Mouse (Mus musculus) layer of hippocampus, postnatal 14 days (tissue): Measurements from ENCODE around the gene Mark4. TPM values are rescaled to one million over a fixed set of nuclear protein-coding genes. Genes with fewer than 3 reads are reported as not detected.

ENCODE experiments used
- DNase-seq, 2 experiments: peaks; one replicate each; pipeline ENCODE4 v3.0.0; 2021 to 2022; ENCODE audit warnings: low spot score in 2 of 2, mixed read lengths in 1 of 2
- long read RNA-seq, 2 experiments: library from polyadenylated mRNA; stranded (forward); transcript quantifications; one replicate each; pipeline ENCODE4 v2.0.0; 2021
- total RNA-seq, 2 experiments: library from RNA; stranded (reverse); gene quantifications; 2 replicates each; pipeline ENCODE4 v1.2.3; 2021

Mark4 gene
- 100 to 1,000 TPM; 114 to 119 TPM for total RNA-seq
- long read RNA-seq, experiment 1, partial matches to known transcripts = 21 of 57 reads
- long read RNA-seq, experiment 1, other reads (novel, unspliced or antisense) = 35 of 57 reads
- long read RNA-seq, experiment 2, partial matches to known transcripts = 23 of 61 reads
- long read RNA-seq, experiment 2, other reads (novel, unspliced or antisense) = 36 of 61 reads

DNA sequence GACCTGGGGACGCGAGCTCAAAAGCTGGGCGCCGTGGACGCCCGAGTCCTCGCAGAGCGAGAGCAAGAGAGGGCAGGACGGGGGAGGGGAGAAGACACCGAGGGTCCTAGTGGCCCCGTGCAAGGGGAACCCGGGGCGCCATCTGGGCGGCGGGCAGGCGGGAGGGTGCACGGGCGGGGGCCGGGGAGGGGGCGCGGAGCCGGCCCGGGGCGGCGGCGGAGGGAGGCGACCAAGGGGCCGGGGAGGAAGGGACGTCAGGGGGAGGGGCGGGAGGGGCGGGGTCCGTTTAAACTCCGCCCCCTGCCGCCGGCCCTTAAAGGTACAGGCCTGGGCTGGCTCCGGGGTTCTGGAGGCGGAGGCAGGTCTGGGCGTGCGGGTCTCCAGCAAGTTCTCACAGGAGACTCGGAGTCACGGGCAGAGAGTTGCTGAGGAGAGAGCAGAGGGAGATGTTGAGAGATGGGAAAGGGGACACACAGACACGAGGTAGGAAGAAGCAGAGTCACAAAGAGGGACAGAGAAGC lies at the start of gene Mark4:
Mark4 (minus strand) TSS at position 231 of the 521 bp plus-strand sequence.
- peak; percentile 72 to 75 for DNase-seq

DNA sequence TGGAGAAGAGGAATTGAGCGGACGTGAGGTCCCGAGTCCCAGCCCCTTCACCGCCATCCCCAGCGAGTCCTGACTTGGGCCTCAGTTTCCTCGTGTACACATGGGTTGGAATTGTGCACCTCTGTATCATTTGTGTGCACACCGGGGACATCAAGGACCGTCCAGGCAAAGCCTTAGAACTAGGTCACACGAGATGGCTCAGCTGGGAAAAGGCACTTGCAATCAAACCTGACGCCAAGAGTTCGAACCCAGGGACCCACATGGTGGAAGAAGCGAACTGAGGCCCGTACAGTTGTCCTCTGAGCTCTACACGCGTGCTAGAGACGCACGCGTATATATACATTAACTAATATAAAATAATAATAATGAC lies 49.0 kb upstream of the Mark4 start:
- DNase-seq = no peak

GRCm38 (mm10) chr7:19506969-19507611 lies 48.5 kb upstream of the Mark4 start:
- peak in 1 of 2 experiments; percentile 39 for DNase-seq

DNA sequence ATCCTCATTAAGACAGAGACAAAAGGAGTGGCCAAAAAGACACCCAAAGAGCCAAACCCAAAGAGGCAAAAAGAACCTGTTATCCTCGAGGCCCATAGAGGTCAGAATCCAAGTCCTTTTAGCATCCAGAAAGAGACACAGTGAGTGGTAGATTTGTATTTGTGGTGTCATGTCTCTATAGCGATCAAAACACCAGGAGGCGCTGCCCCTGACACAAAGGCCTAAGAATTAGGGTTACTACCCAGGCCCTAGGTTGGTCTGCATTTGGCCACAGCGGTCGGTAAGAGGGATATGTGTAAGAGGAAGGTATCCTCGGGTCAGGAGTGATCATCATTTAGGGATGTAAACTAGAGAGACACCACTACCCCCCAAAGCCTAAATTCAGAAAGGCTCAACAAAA lies 47.7 kb upstream of the Mark4 start:
- DNase-seq = no peak

GRCm38 (mm10) chr7:19503481-19504068 lies 45.0 kb upstream of the Mark4 start:
- DNase-seq = peak in 1 of 2 experiments; percentile 50

GRCm38 (mm10) chr7:19501658-19502057 lies 43.0 kb upstream of the Mark4 start:
- no peak for DNase-seq

DNA sequence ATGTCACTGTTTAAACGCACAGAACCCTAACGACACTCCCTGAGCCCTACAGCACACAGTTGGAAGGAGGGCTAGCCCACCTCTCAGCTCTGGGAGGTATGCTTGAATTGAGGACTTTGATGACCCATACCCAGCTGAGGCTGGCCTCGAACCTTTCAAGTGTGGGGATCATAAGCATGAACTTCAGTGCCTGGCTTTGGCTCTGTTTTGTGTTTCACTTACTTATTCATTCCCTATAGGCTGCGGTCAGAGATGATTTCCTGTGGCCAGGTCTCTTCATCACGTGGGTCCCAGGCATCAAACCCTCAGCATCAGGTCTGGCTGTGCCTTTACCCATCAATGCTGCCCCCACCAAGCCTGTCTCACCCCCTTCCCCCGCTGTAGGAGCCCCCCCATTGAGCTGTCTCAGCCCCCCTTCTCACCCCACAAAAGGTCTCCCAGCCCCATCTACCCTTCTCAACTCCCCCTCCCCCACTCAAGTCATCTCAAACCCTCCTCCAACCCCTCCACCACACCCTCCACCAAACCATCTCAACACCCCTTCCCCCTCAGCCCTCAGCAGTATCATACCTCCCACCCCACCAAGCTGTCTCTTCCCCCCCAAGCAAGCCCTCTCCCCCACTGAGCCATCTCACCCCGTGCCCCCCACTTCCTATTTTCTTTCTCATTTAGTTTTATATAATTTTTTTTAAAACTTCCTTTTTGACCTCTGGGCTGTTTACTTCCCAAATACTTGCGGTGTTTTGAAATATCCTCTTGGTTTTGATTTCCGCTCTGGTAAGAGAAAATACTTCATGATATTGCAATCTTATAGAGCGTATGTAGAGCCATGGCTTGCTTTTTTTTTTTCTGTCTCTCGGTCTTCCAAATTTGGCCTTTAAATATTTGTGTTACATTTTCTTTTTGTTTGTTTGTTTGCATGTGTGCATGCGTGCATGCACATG lies 42.1 kb upstream of the Mark4 start:
- no peak for DNase-seq

- no peak for DNase-seq
These were observed 39.7 kb upstream of the Mark4 start for GRCm38 (mm10) chr7:19498326-19498725.

GRCm38 (mm10) chr7:19496214-19496555 lies 37.6 kb upstream of the Mark4 start:
- no peak for DNase-seq

DNA sequence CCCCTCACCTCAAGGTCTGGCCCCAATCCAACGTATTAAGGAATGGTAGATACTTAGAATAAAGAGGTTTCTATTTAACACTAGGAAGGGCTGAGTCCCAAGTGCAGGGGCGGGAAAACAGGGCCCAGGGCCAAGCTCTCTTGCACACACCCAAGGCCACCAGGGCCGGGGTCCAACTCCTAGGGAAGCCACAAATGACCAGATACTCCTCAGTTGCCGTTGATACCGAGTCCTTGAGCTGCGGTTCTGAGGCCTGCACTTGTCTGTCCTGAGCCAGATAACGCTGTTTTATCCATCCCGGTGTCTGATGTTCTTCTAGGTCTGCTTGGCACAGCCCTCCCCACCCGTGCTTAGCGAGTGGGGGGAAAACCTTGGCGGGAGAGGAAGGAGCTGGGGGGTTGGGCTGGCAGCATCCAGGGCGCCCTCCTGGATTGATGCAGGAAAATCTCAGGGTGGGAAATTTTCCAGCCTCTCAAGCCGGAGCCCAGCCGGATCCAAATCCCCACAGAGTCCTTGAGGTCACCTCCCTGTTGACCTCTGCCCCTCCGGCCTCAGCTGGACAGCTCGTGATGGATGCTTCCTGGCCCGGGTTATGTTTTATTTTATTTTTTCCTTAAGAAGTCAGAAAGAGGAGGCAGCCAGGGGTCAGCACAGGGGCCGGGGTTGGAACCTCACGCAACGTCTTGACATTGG lies 37.0 kb upstream of the Mark4 start:
- no peak for DNase-seq

GRCm38 (mm10) chr7:19494751-19495474 lies 36.3 kb upstream of the Mark4 start:
- no peak for DNase-seq

- no peak for DNase-seq
These were observed 33.1 kb upstream of the Mark4 start for GRCm38 (mm10) chr7:19491731-19492130.

GRCm38 (mm10) chr7:19489525-19489924 lies 30.9 kb upstream of the Mark4 start:
- no peak for DNase-seq

DNA sequence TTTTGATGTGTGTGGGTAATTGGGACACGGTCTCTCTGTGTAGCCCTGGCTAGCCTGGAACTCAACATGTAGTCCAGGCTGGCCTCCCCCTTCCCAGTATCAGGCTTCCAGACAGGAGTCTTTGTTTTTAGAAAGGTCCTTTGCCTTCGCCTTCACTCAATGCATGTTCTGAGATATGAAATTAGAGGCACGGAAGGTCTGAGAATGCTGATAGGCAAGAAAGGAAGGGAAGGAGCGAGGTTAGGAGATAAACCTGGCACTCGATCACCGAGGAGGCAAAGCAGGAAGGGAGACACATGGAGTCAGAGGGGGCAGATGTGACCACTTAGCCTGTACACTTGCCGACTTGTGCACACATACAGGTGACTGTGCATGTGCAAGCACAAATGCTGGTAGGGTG lies 27.9 kb upstream of the Mark4 start:
- DNase-seq = no peak

DNA sequence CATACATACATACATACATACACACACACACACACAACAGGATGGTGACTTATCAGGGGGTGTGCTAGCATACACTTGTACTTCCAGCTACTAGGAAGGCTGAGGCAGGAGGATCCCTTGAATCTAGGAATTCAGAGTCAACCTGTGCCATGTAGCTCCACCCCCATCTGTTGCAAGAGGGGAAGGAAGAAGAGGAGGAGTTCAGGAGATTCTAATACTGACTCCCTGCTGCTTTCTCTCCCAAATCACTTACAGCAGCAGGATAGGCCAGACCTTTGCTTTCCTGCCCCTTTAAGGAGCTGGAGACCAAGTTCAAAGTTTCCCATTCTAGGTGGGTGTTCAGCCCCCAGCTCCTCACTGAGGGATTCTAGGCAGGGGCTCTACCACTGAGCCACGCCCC lies 26.9 kb upstream of the Mark4 start:
- DNase-seq = no peak

GRCm38 (mm10) chr7:19483281-19483680 lies 24.7 kb upstream of the Mark4 start:
- DNase-seq = no peak

GRCm38 (mm10) chr7:19477624-19478384 lies 19.2 kb upstream of the Mark4 start:
- DNase-seq = no peak

GRCm38 (mm10) chr7:19477084-19477483 lies 18.5 kb upstream of the Mark4 start:
- DNase-seq = no peak

DNA sequence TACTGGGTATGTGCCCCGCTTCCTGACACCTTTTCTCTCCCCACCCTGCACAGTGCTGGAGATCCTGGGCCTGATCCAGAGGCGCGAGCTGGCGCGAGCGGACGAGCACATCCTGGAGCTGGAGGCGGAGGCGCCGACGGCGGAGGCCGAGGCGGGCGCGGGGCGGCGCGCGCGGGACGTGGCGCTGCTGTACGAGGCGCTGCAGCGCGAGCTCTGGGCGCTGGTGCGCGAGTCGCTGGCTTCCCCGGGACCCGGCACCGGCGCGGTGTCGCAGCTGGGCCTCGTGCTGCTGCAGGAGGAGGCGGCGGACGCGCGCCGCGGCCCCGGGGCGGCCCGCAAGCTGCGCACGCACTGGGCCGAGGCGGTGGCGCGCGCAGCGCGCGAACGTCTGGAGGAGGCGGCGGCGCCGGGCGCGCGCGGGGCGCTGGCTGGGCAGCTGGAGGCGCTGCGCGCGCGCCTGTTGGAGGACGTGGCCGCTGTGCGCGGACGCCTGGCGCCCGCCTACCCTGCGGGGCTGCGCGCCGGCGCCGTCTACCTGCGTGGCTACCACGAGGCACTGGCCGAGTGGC lies 15.3 kb upstream of the Mark4 start:
- peak; percentile 65 to 72 for DNase-seq
